Mouse (Mus musculus): Measurements from ENCODE around the gene Ppm1k.
"Not testable (repeated sequence)": the region's sequence is repeated elsewhere in the genome, so short reads cannot be mapped to it uniquely, and the experiment has no call there.

The Ppm1k gene

DNA sequence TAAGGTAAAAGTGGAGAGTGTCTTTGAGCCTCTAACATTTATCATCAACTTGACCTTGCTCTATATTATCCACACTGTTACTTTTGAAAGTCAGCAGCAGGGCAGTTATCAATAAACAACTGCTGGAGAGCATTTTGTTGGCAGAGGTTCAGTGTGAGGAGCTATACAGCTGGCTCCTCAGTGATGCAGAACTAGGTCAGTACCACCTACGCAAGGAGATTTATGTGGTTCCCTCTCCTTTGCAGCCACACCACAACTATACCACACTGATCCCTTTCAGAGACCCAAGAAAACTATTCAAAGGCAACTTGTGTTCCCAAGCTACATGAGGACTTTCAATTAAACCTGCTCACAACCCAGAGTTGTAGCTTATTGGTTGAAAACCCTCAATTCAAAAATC lies 3.8 kb downstream of the Ppm1k start:
- DNase-seq = no peak

DNA sequence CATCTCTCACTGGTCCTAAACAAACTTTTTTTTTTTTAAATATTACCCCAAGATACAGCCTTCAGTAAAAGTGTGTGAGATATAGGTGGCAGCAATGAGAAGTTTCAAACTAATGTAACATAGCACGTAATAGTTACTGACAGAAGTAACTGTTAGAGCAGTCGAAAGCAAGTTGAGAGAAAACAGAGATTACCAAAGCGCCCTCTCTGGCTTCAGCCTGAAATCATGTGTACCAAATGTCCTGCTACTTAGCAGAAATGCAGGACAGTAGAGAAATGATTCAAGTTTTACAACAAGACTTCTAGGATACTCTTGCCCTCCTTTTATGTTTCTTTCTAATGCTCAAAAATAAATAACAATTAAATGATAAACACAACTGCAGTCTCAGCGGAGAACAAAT lies 4.3 kb downstream of the Ppm1k start:
- no peak for DNase-seq

DNA sequence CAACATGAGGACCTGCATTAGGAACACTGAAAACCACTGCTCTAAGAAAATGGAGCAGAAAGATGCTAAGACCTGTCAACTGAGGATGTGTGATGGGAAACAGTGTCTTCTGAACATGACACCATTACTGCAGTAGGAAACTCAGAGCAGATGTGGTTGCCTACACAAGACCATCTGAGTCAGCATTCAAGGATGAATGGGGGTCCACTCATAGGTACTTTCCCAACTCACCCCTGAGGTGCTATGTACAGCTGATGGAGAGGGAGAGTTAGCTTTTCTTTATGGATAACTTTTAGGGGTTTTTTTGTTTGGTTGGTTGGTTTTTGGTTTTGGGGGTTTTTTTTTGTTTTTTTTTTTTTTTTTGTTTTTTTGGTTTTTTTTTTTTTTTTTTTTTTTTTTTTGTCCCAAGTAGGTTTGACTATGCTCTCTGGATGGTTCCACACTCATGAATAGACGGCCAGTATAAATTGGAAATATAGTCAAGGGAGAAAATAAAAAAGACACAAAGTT lies 5.9 kb downstream of the Ppm1k start:
- DNase-seq = no peak

DNA sequence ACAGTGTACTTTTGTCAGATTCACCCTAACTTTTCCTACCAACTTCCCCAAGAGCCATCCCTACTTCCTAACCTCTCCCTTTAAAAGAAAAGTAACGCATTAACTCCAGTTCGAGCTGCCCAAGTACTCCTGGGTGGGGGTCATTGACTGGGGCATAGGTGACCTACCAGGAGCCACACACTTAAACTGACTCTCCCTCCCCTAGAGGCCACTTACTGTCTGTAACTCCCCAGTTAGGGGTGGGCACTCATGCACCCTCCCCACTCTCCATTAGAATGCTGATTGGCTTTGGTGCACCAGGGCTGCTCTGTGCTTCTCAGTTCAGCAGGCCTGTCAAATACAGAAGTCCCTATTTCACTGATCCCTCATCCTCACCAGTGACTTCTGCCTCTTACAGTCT lies 8.3 kb downstream of the Ppm1k start:
- DNase-seq = no peak

DNA sequence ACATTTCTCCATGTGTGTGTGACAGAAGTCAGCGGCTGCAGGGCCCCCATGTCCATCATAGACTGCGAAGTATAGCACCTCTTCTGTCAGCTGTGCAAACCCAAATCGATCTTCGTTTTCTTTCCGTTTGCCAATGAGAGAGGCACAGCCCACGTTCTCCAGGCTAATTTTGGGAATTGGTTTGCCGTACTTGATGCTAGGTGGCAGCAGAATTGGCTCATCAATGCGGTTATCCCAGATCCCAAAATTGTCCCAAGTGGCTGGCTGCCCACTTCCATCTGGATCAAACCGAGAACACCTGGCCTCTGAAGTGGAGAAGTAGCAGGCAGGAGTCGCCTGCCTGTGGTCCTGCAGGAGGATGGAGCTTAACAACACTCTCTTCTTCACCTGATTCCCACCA lies 10.5 kb downstream of the Ppm1k start:
- peak; percentile 54 for DNase-seq

DNA sequence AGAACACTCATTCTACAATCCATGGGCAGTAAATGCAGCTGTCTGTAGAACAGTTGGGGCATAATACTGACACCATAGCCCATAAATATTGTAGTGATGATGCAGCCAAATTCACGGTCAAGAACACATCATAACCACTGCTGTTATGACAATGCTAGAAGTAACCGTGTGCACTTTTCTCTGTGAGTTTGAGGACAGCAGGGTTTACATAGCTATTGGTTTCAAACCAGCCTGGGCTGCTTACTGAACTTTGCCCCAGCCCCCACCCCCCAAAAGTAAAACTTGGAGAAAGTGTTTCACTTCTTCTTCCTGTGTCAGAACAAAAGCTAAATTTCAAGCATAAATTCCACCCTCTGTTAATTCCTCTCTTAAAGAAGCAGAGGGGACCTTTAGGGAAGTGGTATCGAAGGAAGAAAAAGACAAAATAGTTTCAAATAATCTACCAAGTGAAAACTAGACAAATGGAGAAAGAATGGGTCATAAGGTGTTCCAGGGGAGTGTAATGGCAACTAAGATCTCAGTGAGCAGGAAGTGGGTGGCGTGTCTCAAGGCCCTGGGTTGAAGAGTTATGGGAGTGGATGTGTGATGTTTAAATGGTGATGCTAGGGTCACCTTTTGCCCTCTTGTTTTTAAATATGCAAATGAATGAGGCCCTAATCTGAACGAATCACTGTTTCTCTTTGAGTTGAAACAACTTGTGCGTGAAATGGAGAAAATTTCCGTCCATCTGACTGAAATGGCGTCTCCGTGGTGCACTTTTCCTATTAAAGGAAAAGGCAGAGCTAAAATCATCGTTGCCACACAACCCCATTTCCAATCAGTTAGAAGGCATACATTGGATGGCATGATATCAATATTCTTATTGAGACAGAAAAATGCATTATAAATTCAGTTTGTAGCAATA lies 14.3 kb downstream of the Ppm1k start:
- no peak for DNase-seq

DNA sequence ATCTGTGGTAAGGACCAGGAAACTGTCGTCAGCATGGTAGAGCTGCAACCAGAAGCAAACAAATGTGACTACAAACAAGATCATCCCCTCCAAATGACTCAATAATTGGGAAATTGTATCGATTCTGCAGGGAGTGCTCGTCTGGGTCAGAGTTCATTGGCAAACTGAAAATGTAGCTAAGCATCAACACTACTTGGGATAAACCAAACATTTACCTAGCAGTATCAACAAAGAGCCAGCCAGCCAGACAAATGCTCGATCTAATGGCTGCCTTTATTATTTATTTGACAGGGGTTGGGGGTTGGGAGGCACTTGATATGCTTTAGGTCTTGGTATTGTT lies 21.3 kb downstream of the Ppm1k start:
- no peak for DNase-seq

DNA sequence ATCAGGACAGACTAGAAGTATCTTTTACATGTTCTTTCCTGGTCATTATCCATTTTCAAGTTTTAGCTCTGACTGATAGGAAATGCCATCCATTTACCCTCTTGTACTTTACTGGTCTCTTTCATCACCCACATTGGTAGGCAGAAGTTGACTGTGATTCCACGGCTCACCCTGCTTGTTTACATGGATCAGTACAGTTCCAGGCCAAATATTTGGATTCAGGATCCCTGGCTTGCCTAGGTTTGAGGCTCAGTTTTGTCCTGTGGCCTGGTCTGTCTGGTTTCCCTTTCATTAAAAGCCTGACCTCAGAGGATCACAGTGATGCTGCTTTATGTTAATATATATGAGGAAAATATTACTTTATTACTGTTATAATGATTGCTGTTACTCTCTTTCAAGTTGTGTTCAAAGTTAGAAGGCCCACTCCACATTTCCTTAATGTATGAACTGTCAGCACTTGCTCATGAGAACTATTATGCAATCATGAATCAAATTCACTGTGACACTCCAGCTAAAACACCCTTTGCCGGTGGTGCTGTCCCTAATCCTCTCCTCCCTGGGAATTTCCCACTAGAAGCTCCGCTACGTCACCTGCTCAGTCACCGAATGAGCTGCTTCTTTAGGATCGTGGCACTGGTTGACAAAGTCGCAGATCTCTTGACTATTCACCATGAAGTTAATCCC lies 21.8 kb downstream of the Ppm1k start:
- DNase-seq = no peak

DNA sequence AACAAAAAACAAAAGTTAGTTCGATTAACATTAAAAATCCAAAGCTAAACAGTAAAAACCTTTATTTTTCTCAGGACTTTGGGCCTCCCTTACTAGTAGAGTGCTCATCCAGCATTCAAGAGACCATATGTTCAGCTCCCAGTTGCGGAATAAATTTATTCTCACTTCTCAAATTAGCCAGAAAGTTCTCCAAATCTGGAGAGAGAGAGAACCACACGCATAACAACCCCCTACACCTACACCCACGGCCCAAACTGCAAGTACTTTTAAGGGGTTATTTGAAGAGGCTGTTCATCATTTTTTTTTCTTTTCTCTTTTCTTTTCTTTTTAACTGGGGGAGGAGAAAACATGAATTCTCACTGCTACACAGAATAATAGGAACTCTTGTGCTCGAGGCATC lies 23.4 kb downstream of the Ppm1k start:
- DNase-seq = peak; percentile 75

DNA sequence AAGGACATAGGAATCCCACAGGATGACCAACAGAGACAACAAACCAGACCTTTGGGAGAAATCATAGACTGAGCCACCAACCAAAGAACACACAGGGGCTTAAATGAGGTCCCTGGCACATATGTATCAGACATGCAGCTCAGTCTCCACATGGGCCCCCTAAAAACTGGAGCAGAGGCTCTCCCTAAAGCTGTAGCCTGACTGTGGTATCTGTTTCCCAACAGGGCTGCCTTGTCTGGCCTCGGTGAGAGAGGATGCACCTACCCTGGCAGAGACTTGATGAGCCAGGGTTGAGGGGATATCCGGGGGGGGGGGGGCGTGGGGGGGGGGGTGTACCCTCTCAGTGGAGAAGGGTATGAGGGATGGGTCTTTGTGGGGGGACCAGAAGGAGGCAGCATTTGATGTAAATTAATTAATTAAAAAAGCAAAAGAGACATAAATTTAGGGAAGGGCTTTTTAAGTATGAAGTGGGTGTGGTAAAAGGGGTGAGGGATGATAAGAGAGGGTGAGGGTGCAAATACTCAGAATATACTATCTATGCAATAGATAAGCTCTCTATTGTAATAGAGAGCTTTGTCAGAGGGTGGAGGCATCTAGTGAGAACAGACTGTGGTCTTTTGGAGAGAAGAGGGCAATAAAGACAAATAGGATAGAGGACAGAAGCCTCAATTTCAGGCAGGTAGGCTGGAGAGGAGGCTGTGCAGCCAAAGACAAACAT lies 31.4 kb downstream of the Ppm1k start:
- DNase-seq = no peak

DNA sequence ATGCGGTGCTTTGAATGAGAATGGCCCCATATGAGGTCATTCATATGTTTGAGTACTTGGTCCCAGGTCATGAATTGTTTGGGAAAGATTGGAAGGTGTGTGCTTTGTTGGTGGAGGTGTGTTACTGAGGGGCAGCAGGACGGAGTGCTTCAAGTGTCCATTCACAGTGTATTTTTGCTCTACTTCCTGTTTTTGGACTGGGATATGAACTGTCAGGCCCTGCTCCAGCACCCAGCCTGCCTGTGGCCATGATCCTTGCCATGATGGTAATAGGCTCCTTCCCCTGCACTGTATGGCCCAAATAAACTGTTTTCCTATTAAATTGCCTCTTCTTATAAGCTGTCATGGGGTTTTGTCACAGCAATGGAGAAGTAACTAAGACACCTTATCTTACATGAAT lies 36.1 kb downstream of the Ppm1k start:
- DNase-seq = no peak

DNA sequence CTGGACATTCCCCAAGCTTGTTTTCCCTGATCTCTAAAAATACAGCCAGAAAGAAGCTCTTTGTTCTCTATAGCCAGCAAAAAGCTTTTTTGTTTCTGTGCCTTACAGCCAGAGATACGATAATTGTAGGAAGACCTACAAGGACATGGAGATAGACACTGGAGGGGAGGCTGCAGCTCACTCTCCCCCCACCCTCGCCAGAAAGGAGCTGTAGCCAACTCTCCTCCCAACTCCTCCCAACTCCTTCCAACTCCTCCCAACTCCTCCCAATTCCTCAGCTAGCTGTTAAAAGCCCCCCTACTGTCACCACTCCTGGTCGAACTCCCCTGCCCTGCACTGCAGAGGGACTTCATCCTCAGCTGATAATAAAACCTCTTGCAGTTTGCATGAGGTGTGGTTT lies 67.1 kb downstream of the Ppm1k start:
- DNase-seq = not testable (repeated sequence)

Measured in layer of hippocampus, adult 9-11 months (tissue).